Mouse (Mus musculus): ENCODE data around the gene Zfp385c. TPM values are rescaled to one million over a fixed set of nuclear protein-coding genes. Genes with fewer than 3 reads are reported as not detected.

The Zfp385c gene
- total RNA-seq, 2 experiments from 2014 or later, result 0.10 to 0.16 TPM

GRCm38 (mm10) chr11:100718866-100719265, 26.6 kb upstream of the Zfp385c start:
- DNase-seq (ENCODE audit: low spot score in 2 of 2), result no peak

DNA sequence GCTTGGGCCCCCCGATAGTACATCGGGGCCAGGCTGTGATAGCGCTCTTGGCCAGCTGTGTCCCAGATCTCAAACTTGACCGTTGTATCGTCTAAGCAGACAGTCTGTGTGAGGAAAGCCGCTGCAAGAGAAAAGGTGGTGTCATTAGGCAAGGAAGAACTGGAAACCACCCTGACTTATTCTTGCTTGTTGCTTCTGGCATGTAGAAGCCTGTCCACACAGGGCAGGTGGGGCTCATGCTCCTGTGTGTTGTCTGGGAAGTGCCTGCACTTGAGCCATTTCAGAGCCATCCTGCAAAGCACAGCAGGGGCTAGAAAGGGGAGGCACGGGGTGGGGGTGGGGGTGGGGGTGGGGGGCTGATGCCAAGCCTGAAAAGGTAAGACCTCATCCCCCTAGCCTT, 26.2 kb upstream of the Zfp385c start:
- DNase-seq (ENCODE audit: low spot score in 2 of 2), result no peak

- DNase-seq (ENCODE audit: low spot score in 2 of 2), result no peak
Measured at GRCm38 (mm10) chr11:100716649-100717048, 24.4 kb upstream of the Zfp385c start.

DNA sequence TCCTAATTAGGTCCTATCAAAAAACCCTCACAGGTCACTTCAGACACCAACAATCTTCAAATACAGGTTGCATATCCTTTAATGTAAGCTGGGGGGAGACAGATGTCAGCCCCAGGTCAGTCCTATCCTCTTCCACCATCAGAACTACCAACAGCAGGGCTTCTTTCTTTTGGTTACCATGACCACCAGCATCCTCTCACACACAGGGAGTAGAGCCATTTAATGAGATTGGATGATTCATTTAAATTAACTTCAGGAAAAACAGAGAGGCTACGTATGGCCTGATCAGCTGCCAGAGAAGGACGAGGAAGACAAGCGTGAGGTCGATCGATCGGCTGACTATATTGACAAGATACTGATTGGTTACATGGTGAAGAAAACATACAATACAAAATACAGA, 22.7 kb upstream of the Zfp385c start:
- no peak for DNase-seq (ENCODE audit: low spot score in 2 of 2)

DNA sequence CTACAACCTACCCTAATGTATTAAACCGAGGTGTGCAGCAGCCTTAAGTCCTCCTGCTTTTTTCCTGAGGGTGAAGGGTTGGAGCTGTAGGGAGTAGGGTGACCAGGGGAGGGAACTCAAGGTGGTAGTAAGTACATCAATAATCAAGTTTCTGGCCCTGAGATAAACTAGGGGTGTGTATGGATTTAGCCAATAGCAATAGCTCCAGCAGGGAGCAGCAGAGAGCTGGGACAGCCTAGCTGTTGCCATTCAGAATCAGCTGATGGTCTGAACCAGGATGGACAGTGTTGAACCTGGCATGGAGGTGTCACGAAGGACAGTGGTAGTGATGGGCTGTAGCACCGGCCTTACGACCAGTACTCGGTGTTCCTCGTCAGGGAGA, 22.3 kb upstream of the Zfp385c start:
- DNase-seq (ENCODE audit: low spot score in 2 of 2), result peak; percentile 76 to 86

DNA sequence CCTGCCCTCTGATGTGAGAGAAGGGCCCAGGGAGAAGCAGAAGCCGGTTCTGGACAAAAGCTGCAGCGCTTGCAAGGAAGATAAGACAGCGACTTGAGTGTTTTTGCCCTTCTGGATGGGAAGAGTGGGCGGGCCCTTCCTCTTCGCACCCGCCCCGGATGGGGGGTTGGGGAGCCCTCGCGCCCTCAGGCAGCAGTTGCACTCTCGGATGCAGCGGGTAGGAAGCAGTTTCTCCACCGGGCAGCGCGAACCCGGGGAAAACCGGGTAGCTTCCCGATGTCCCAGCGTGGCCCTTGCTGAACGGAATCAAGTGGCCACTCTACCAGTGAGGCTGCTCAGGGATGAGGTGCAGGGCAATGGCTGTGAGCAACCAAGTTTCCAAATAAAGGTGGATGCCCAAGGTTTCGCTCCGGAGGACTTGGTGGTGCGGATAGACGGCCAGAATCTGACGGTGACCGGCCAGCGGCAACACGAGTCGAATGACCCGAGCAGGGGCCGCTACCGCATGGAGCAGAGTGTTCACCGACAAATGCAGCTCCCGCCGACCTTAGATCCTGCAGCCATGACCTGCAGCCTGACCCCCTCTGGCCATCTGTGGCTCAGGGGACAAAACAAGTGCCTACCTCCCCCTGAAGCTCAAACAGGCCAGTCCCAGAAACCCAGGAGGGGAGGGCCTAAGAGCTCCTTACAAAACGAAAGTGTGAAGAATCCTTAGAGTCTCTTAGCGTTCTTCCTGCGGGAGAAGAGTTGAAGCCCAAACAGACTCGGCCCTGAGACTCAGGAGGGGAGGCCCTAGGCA, 21.7 kb upstream of the Zfp385c start, which contains the start of gene Hspb9:
Gene Hspb9 (plus strand): TSS at position 116 of the 799 bp plus-strand sequence.
- DNase-seq (ENCODE audit: low spot score in 2 of 2), result peak; percentile 68 to 71

DNA sequence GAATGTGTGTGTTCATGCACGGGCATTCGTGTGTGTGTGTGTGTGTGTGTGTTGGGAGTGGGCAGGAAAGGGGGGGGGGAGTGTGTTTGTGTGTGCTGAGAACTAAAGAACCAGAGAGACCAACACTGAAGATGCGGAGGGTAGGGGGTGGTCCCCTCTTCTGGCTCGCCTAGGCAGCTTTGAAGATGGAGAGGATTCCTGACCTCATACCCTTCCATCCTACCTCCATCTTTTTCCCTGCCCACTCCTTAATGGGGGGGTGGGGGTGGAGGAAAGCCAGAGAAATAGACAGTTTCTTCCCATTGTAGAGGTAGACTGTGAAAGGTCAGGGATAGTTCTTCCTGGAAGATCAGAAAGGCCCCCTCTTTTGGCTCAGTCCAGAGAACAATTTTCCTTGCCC, 20.9 kb upstream of the Zfp385c start:
- no peak for DNase-seq (ENCODE audit: low spot score in 2 of 2)

- peak; percentile 80 to 85 for DNase-seq (ENCODE audit: low spot score in 2 of 2)
Measured at GRCm38 (mm10) chr11:100711783-100712615, 19.7 kb upstream of the Zfp385c start, which contains the start of gene Kat2a. Gene Kat2a (minus strand): TSS chr11:100712465.

DNA sequence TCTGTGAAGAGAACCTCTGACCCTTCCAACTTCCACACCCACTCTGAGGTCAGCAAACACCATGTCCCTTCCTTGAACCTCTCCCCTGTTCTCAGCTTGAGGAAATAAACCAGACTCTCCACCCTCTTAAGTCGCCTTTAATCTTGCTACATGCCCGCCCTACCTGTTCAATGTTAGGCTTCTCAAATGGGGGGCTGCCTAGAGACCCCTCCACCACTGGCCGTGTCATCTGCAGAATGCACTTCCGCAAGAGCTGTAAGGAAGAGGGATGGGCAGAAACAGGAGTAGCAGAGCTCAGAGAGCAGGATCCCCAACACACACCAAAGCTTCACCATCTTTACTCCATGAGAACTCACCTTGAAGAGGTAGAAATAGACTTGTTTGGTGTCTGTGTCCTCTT, 18.7 kb upstream of the Zfp385c start:
- no peak for DNase-seq (ENCODE audit: low spot score in 2 of 2)

GRCm38 (mm10) chr11:100710528-100710927, 18.3 kb upstream of the Zfp385c start:
- DNase-seq (ENCODE audit: low spot score in 2 of 2), result no peak

- no peak for DNase-seq (ENCODE audit: low spot score in 2 of 2)
Measured at GRCm38 (mm10) chr11:100709201-100709810, 17.1 kb upstream of the Zfp385c start.

- DNase-seq (ENCODE audit: low spot score in 2 of 2), result no peak
Measured at GRCm38 (mm10) chr11:100705095-100705747, 13.0 kb upstream of the Zfp385c start.

- DNase-seq (ENCODE audit: low spot score in 2 of 2), result no peak
Measured at GRCm38 (mm10) chr11:100703851-100704531, 11.7 kb upstream of the Zfp385c start, which contains the start of gene Dhx58. Gene Dhx58 (minus strand): TSS chr11:100704271.

- no peak for DNase-seq (ENCODE audit: low spot score in 2 of 2)
Measured at GRCm38 (mm10) chr11:100703366-100703765, 11.1 kb upstream of the Zfp385c start.

GRCm38 (mm10) chr11:100702906-100703305, 10.7 kb upstream of the Zfp385c start:
- no peak for DNase-seq (ENCODE audit: low spot score in 2 of 2)

- peak in 1 of 2 experiments; percentile 61 for DNase-seq (ENCODE audit: low spot score in 2 of 2)
Measured at GRCm38 (mm10) chr11:100702081-100702851, 10.0 kb upstream of the Zfp385c start.

DNA sequence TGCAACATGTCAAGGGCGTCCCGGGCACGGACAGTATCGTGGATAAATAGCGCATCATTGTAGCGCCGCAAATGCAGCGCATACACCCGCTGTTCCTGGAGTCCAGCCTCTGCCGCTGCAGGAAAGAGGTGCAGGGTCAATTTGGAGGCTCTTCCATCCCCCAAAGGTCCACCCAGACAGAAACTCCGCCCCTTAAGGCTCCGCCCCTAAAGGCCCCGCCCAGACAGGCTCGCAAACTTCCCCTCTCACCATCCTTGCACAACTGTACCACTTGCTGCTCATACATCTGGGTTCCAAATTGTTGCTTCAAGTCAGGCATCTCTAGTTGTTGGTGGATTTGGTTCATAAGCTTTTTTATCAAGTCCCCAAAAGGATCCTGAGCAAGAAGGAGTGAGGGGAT, 9.0 kb upstream of the Zfp385c start:
- peak; percentile 73 to 75 for DNase-seq (ENCODE audit: low spot score in 2 of 2)

GRCm38 (mm10) chr11:100700710-100701109, 8.5 kb upstream of the Zfp385c start:
- DNase-seq (ENCODE audit: low spot score in 2 of 2), result no peak

GRCm38 (mm10) chr11:100697921-100698320, 5.7 kb upstream of the Zfp385c start:
- peak in 1 of 2 experiments; percentile 42 for DNase-seq (ENCODE audit: low spot score in 2 of 2)

DNA sequence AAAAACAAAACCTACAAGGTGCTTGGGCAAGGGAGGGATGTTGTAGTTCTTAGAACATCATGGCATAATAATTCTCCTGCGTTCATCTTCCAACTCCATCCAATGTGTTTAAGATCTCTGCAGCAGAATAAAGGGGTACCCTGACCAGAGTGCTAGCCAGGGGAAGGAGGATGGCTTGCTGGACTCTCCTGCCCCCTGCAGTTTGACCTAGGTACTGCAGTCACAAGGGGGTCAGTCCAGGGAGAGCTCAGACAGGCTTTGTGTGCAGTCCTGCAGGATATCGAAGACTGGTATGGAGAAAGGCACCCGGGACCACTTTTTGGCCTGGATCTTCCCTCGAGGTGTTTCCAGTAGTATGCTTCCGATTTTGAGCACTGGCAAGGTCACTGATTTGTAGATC, 2.7 kb upstream of the Zfp385c start:
- DNase-seq (ENCODE audit: low spot score in 2 of 2), result peak; percentile 88

Measured in adrenal gland, adult 18-20 months (tissue).